Mouse (Mus musculus) lung, postnatal 0 days (tissue): ENCODE data around the gene Nabp1.

ENCODE experiments used
- CTCF ChIP-seq: IDR thresholded peaks from 2 replicates; pipeline ENCODE4 v1.5.1; 2016; ENCODE audit warnings: antibody characterized with exemption, mild to moderate bottlenecking
- EP300 ChIP-seq: IDR thresholded peaks from 2 replicates; pipeline ENCODE4 v1.6.1; 2016; ENCODE audit warnings: antibody characterized with exemption, mild to moderate bottlenecking, control low read depth

- TF ChIP-seq CTCF (no peak), EP300 (no peak)
Measured at GRCm38 (mm10) chr1:51448789-51449188, 29.4 kb downstream of the Nabp1 start.
